Comparison of ENCODE assay signal across 21 mouse cellular contexts in the genomic region with DNA sequence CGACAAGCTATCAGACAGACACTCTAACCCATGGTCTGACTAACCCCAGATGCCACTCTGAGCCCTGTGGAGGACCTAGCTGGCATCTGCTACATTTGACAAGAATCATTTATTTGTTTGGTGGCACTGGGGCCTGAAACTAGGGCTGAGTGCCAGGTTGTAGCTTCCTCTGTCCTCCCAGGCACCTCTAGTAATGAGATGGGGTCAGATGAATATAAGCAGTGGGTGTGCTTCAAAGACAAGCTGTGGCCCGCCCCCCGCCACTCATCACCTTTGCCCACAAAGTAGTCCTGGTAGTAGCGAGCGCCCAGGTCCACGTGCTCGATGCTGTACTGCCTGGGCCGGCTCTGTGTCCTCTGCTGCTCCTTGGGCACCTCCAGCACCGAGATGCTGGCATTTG.
DNase-seq lines count a peak whose midpoint lies in the region; ATAC-seq and TF ChIP-seq lines count a peak whose summit lies in the region.
"Had no signal": no experiment of that assay in that cellular context is flagged by ENCODE, and none has a peak within 500 bp of the region (broad histone marks: within the 10 kb centered on the region; RNA-seq: fewer than 3 reads in every experiment).

No protein-coding gene starts in this region.

- no peak for ATAC-seq in intestine, embryonic 16.5 days
- ATAC-seq: activated CD4-positive, CD25-positive, alpha-beta regulatory T cell, adult 4 months; forebrain, embryonic 13.5 days; forebrain, embryonic 15.5 days; forebrain, postnatal 0 days; Patski had no signal

- 90% methylated on average over 9 of the region's 9 CpGs for WGBS in intestine, embryonic 16.5 days

- H3K9me3 ChIP-seq in E14TG2a.4 (ENCODE audit: low read length) (no peaks in the 10 kb centered on the region), ES-Bruce4 (replicated peaks; ENCODE audit: control insufficient read depth, insufficient read depth, low read length, poor library complexity, severe bottlenecking) (no peaks in the 10 kb centered on the region)
- peaks cover 3% of the 10 kb centered on the region for H3K9me3 ChIP-seq in intestine, embryonic 16.5 days (ENCODE audit: control insufficient read depth, low read length)
- H3K9me3 ChIP-seq: embryonic facial prominence, embryonic 10.5 days; forebrain, embryonic 15.5 days had no signal

- H3K27ac ChIP-seq in ES-Bruce4 (ENCODE audit: insufficient read depth, low read length), result no peak overlapping the region
- no peak overlapping the region for H3K27ac ChIP-seq in intestine, embryonic 16.5 days (ENCODE audit: low read length)
- H3K27ac ChIP-seq: embryonic facial prominence, embryonic 10.5 days; embryonic facial prominence, embryonic 12.5 days; forebrain, embryonic 13.5 days; forebrain, embryonic 15.5 days had no signal

- H3K27me3 ChIP-seq in E14TG2a.4 (ENCODE audit: insufficient read depth, low read length) (no peaks in the 10 kb centered on the region), ES-Bruce4 (ENCODE audit: control insufficient read depth, insufficient read depth, low read length, poor library complexity, severe bottlenecking) (no peaks in the 10 kb centered on the region)
- no peaks in the 10 kb centered on the region for H3K27me3 ChIP-seq in intestine, embryonic 16.5 days (replicated peaks; ENCODE audit: control insufficient read depth, insufficient read depth, low read length)
- H3K27me3 ChIP-seq: embryonic facial prominence, embryonic 12.5 days; forebrain, embryonic 13.5 days; forebrain, embryonic 15.5 days; Patski had no signal

- peak; percentile 71 for DNase-seq in heart, adult 11 months
- no peak for DNase-seq in heart, postnatal 14 days
- peak; percentile 30 for DNase-seq in brain, adult 2 months (ENCODE audit: low read depth, low spot score)
- DNase-seq in layer of hippocampus, adult 8-10 months (ENCODE audit: low spot score in 2 of 2), result no peak
- DNase-seq: adrenal gland, postnatal 10 days; adrenal gland, postnatal 25 days; cerebellum, adult 11 months; cerebellum, adult 18-20 months; cerebellum, adult 8-10 months; cerebellum, adult 9-11 months; cerebellum, postnatal 25 days; forebrain, postnatal 0 days had no signal

- H3K36me3 ChIP-seq in E14TG2a.4 (ENCODE audit: insufficient read depth, low read length) (peaks cover 68% of the 10 kb centered on the region), ES-Bruce4 (ENCODE audit: control insufficient read depth, insufficient read depth, low read length, poor library complexity, severe bottlenecking) (no peaks in the 10 kb centered on the region)
- H3K36me3 ChIP-seq in intestine, embryonic 16.5 days (ENCODE audit: control insufficient read depth, insufficient read depth, low read length), result peaks cover 29% of the 10 kb centered on the region

- intact Hi-C loops in heart, postnatal 14 days (cut with DNase I), result loop anchor here (5.0 kb wide), 1 partner anchor 33 kb away; no protein-coding TSS in a partner anchor

- no peak for TF ChIP-seq POLR2A in ES-Bruce4 (IDR thresholded peaks at IDR 0.05; ENCODE audit: insufficient read depth, low read length)

- TF ChIP-seq CTCF in E14TG2a.4 (conservative IDR thresholded peaks at IDR 0.05; ENCODE audit: low read length), result no peak
- no peak for TF ChIP-seq CTCF in ES-Bruce4 (IDR thresholded peaks at IDR 0.05; ENCODE audit: low read depth, low read length)

- H3K4me1 ChIP-seq in E14TG2a.4 (replicated peaks; ENCODE audit: low read depth, low read length) (peaks cover 88% of the 10 kb centered on the region), ES-Bruce4 (ENCODE audit: control insufficient read depth, insufficient read depth, low read length) (peaks cover 3% of the 10 kb centered on the region)
- H3K4me1 ChIP-seq in intestine, embryonic 16.5 days (ENCODE audit: control insufficient read depth, insufficient read depth, low read length), result no peaks in the 10 kb centered on the region
- H3K4me1 ChIP-seq: embryonic facial prominence, embryonic 10.5 days; embryonic facial prominence, embryonic 12.5 days; forebrain, embryonic 13.5 days; forebrain, embryonic 15.5 days had no signal

- H3K9ac ChIP-seq in ES-Bruce4 (ENCODE audit: low read depth, poor library complexity, severe bottlenecking), result 0 out of 2 replicates have a peak overlapping the region, but pooled peaks have one; percentile 3
- H3K9ac ChIP-seq in intestine, embryonic 16.5 days (ENCODE audit: low read depth, low read length), result no peak overlapping the region
- H3K9ac ChIP-seq: embryonic facial prominence, embryonic 12.5 days; forebrain, embryonic 13.5 days; forebrain, embryonic 15.5 days; forebrain, postnatal 0 days had no signal

- H3K4me3 ChIP-seq in E14TG2a.4 (replicated peaks; ENCODE audit: low read length) (peak overlapping the region; percentile 73), ES-Bruce4 (ENCODE audit: low read depth, low read length) (peak overlapping the region; percentile 24; the same call in 1 of the 2 replicates)
- H3K4me3 ChIP-seq in intestine, embryonic 16.5 days (ENCODE audit: low read length), result no peak overlapping the region
- H3K4me3 ChIP-seq: embryonic facial prominence, embryonic 10.5 days; embryonic facial prominence, embryonic 12.5 days; forebrain, embryonic 13.5 days; forebrain, embryonic 15.5 days had no signal

- TF ChIP-seq EP300 in ES-Bruce4 (IDR thresholded peaks at IDR 0.05; ENCODE audit: insufficient read depth, low read depth, low read length), result no peak

- H3K4me2 ChIP-seq in intestine, embryonic 16.5 days (ENCODE audit: low read depth, low read length), result no peak overlapping the region
- H3K4me2 ChIP-seq: embryonic facial prominence, embryonic 12.5 days; forebrain, embryonic 13.5 days; forebrain, embryonic 15.5 days had no signal

Comparison
In these comparisons a context has a peak if more than half of its experiments do, and no peak if none do; other contexts are left out.
1. DNase-seq: peak in heart, adult 11 months (single experiment) and brain, adult 2 months (single experiment); none in heart, postnatal 14 days (0 of 2) and layer of hippocampus, adult 8-10 months (0 of 2).